Mouse (Mus musculus): ENCODE results near the gene Coq5. TPM values are rescaled to one million over a fixed set of nuclear protein-coding genes. Genes with fewer than 3 reads are reported as not detected.
"Not testable (repeated sequence)": the region's sequence is repeated elsewhere in the genome, so short reads cannot be mapped to it uniquely, and the experiment has no call there.

Coq5 gene
- total and polyA plus RNA-seq, 3 experiments: 40.5 to 43.3 TPM; not detected in 1

DNA sequence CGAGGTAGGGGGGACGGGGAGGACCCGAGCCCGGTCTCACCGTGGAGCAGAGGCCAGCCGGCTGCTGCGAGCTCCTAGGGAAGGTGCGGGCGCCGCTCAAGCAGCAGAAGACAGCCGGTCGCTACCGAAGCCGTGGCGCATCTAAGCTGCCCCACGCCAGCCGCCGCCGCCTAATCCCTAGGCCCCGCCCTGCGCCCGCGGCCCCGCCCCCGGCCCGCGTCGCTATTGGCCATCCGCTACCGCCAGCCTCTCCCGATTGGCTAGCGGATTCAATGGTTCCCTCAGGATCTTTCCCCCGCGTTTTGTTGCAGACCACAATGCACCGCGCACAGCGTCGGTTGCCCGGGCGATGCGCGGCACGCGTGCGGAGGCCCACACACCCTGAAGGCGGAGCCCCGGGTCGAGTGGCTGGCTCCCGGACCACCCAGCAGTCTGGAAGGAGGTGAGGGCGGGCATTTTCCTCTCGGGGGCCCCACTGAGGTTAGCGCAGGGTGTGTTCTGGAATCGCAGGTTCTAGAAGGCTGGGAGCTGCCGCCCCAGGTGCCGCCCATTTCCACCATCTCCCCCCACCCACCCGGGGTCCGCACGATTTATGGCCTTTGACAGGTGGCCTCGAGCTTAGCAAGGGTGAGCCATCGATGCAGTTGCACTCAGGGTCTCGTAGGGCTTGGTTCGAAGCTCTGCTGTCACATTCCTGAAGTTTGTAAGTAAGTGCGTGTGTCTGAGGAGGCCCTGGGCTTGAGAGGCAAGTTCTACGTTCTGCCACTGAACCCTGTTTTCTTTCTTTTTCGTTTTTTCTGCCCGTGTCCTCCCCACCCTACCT is 21.5 kb downstream of the Coq5 start, which contains the start of gene Dynll1 (continued):
- TF ChIP-seq JUND (IDR thresholded peaks at IDR 0.05; ENCODE audit: low read depth, low read length): no peak
- TF ChIP-seq USF1 (IDR thresholded peaks at IDR 0.05; ENCODE audit: low read depth, low read length): no peak
- TF ChIP-seq TBP (IDR thresholded peaks at IDR 0.05; ENCODE audit: low read depth, low read length): peak; percentile 79
- no peak for TF ChIP-seq ZKSCAN1 (IDR thresholded peaks at IDR 0.05; ENCODE audit: low read depth, low read length)

DNA sequence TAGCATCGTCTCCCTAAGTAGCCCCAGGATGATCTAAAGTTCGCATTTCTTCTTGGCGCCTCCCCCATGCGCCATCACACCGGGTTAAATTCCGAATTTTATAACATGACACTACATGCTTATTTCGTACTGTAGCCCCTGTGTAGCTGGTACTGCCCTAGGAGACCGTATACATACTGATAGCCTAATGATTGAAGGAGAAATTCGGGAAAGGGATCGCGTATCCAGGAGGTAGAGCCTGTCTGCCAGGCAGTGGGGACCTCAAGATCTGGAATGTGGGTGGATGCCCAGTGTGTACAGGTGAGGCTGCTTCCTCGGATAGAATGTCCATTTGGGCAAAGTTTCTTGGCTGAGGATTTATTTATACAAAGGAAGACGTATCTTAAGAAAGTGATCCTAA is 22.1 kb downstream of the Coq5 start:
- no peaks in the 10 kb centered on the region for H3K9me3 ChIP-seq (replicated peaks; ENCODE audit: insufficient read depth, low read length)
- H3K36me3 ChIP-seq (ENCODE audit: control insufficient read depth in 1 of 2, insufficient read depth in 2 of 2, low read length in 2 of 2): peaks cover 15 to 19% of the 10 kb centered on the region in 2 experiments
- peaks cover 20% of the 10 kb centered on the region for H3K79me2 ChIP-seq (ENCODE audit: control insufficient read depth, insufficient read depth, low read length, poor library complexity)
- peak overlapping the region; percentile 79 for H3K9ac ChIP-seq (ENCODE audit: control insufficient read depth, low read depth, low read length, poor library complexity, severe bottlenecking)
- no peak for DNase-seq (ENCODE audit: low read depth, low spot score)
- H3K27ac ChIP-seq (ENCODE audit: control insufficient read depth, low read depth, low read length): peak overlapping the region; percentile 65
- H3K4me3 ChIP-seq (ENCODE audit: control insufficient read depth in 1 of 2, insufficient read depth in 1 of 2, low read depth in 2 of 2, low read length in 2 of 2): peak overlapping the region; percentile 70 to 72
- peaks cover 0 to 11% of the 10 kb centered on the region in 2 experiments; a peak in 3 of 4 replicates for H3K4me1 ChIP-seq (ENCODE audit: control insufficient read depth in 1 of 2, insufficient read depth in 2 of 2, low read length in 2 of 2)
- H3K27me3 ChIP-seq (ENCODE audit: control insufficient read depth in 1 of 2, insufficient read depth in 2 of 2, low read length in 2 of 2): no peaks in the 10 kb centered on the region
- TF ChIP-seq TCF12 (IDR thresholded peaks at IDR 0.05; ENCODE audit: low read depth, low read length): no peak
- TF ChIP-seq NELFE (IDR thresholded peaks at IDR 0.05; ENCODE audit: low read depth, low read length): no peak
- TF ChIP-seq TBP (IDR thresholded peaks at IDR 0.05; ENCODE audit: low read depth, low read length): no peak
- no peak for TF ChIP-seq POLR2AphosphoS2 (IDR thresholded peaks at IDR 0.05; ENCODE audit: low read length)
- no peak for TF ChIP-seq RAD21 (IDR thresholded peaks at IDR 0.05; ENCODE audit: low read depth, low read length)
- TF ChIP-seq ETS1 (IDR thresholded peaks at IDR 0.05; ENCODE audit: low read depth, low read length): no peak
- TF ChIP-seq ZMIZ1 (IDR thresholded peaks at IDR 0.05; ENCODE audit: low read depth, low read length): no peak
- no peak for TF ChIP-seq ZNF384 (IDR thresholded peaks at IDR 0.05; ENCODE audit: low read depth, low read length)
- TF ChIP-seq HCFC1 (IDR thresholded peaks at IDR 0.05; ENCODE audit: low read depth, low read length): no peak
- TF ChIP-seq ZC3H11A (IDR thresholded peaks at IDR 0.05; ENCODE audit: low read depth, low read length): no peak
- TF ChIP-seq JUND (IDR thresholded peaks at IDR 0.05; ENCODE audit: low read depth, low read length): no peak

DNA sequence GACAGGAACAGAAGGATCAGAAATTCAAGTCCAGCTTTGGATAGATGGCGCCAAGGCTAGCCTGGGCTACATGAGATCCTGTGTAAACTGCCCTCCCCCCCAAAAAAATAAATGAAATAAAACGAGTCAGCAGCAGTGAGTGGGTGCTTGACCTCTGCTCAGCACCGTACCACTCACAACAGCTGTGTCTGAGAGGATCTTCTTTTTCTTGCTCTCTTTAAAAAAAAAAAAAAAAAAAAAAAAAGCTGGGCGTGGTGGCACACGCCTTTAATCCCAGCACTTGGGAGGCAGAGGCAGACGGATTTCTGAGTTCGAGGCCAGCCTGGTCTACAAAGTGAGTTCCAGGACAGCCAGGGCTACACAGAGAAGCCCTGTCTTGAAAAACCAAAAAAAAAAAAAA is 22.7 kb downstream of the Coq5 start:
- H3K9ac ChIP-seq (ENCODE audit: control insufficient read depth, low read depth, low read length, poor library complexity, severe bottlenecking); H3K27me3 ChIP-seq (ENCODE audit: control insufficient read depth in 1 of 2, insufficient read depth in 2 of 2, low read length in 2 of 2); H3K27ac ChIP-seq (ENCODE audit: control insufficient read depth, low read depth, low read length); DNase-seq (ENCODE audit: low read depth, low spot score); H3K4me3 ChIP-seq (ENCODE audit: control insufficient read depth in 1 of 2, insufficient read depth in 1 of 2, low read depth in 2 of 2, low read length in 2 of 2); H3K9me3 ChIP-seq (replicated peaks; ENCODE audit: insufficient read depth, low read length): not testable (repeated sequence)
- Histone ChIP-seq H3K79me2 (ENCODE audit: control insufficient read depth, insufficient read depth, low read length, poor library complexity) (peaks cover 20% of the 10 kb centered on the region), H3K4me1 (ENCODE audit: control insufficient read depth in 1 of 2, insufficient read depth in 2 of 2, low read length in 2 of 2) (peaks cover 0 to 11% of the 10 kb centered on the region in 2 experiments; a peak in 2 of 4 replicates), H3K36me3 (ENCODE audit: control insufficient read depth in 1 of 2, insufficient read depth in 2 of 2, low read length in 2 of 2) (peaks cover 10 to 13% of the 10 kb centered on the region in 2 experiments)
- TF ChIP-seq ZNF384 (IDR thresholded peaks at IDR 0.05; ENCODE audit: low read depth, low read length): peak; percentile 83

Data from MEL (cell line).